Mouse (Mus musculus) G1E (cell line): ENCODE measurements at regions not wholly inside any gene's neighbourhood (a gene's known extent, or its start where the extent isn't known, plus 50 kb on each side); places are given as distances from the start of the nearest gene placed in this dataset.

ENCODE experiments used
- CTCF ChIP-seq: IDR thresholded peaks from 2 replicates; pipeline ENCODE4 v1.5.1; 2012; ENCODE audit warnings: low read depth, low read length, inconsistent platforms, mixed read lengths
- GATA1 ChIP-seq: IDR thresholded peaks from 2 replicates; pipeline ENCODE4 v1.6.1; 2012; ENCODE audit warnings: borderline replicate concordance, low read length, inconsistent platforms, mixed read lengths
- GATA2 ChIP-seq: IDR thresholded peaks from 2 replicates; pipeline ENCODE4 v1.6.1; 2012; ENCODE audit warnings: low read depth, low read length, inconsistent platforms, borderline replicate concordance
- POLR2AphosphoS5 ChIP-seq: IDR thresholded peaks from 2 replicates; pipeline ENCODE4 v1.6.1; 2012; ENCODE audit warnings: low read depth, low read length, inconsistent platforms; ENCODE audit not compliant: insufficient replicate concordance
- TAL1 ChIP-seq: conservative IDR thresholded peaks from 2 replicates; pipeline ENCODE4 v1.6.1; 2012; ENCODE audit warnings: low read depth, low read length, inconsistent platforms, mixed read lengths

- no peak for TF ChIP-seq CTCF
- no peak for TF ChIP-seq GATA1
- no peak for TF ChIP-seq POLR2AphosphoS5
- no peak for TF ChIP-seq TAL1
- no peak for TF ChIP-seq GATA2
These were observed 157.2 kb upstream of the Mphosph6 start for GRCm38 (mm10) chr8:117958914-117959313.
